Mouse (Mus musculus): Measurements from ENCODE around the gene Mefv. TPM values are rescaled to one million over a fixed set of nuclear protein-coding genes. Genes with fewer than 3 reads are reported as not detected.

Gene Mefv
- polyA plus RNA-seq, 1 experiment from 2014 or later, result not detected

Other genes with a start within 250 kb of the Mefv start
- not detected in 2 replicates for gene Olfr161, start 127.1 kb downstream of the Mefv start, polyA plus RNA-seq (2014; fragmentation: Nextera tagmentation; extraction: Ambion mirVana)
- 38.9 and 42.6 TPM in 2 replicates for gene Zfp263, start 26.0 kb upstream of the Mefv start, polyA plus RNA-seq (2014; fragmentation: Nextera tagmentation; extraction: Ambion mirVana)
- 0.21 and 0.33 TPM in 2 replicates for gene Olfr15, start 112.8 kb upstream of the Mefv start, polyA plus RNA-seq (2014; fragmentation: Nextera tagmentation; extraction: Ambion mirVana)
- gene Zfp174, start 129.2 kb upstream of the Mefv start, polyA plus RNA-seq (2014; fragmentation: Nextera tagmentation; extraction: Ambion mirVana), result 1.2 and 1.4 TPM in 2 replicates
- 64.8 and 74.1 TPM in 2 replicates for gene Naa60, start 154.3 kb upstream of the Mefv start, polyA plus RNA-seq (2014; fragmentation: Nextera tagmentation; extraction: Ambion mirVana)
- 8.0 and 9.0 TPM in 2 replicates for gene Zfp597, start 166.5 kb upstream of the Mefv start, polyA plus RNA-seq (2014; fragmentation: Nextera tagmentation; extraction: Ambion mirVana)
- 1.7 and 2.0 TPM in 2 replicates for gene Gm20695, start 166.6 kb upstream of the Mefv start, polyA plus RNA-seq (2014; fragmentation: Nextera tagmentation; extraction: Ambion mirVana)
- gene 1700037C18Rik, start 190.6 kb upstream of the Mefv start, polyA plus RNA-seq (2014; fragmentation: Nextera tagmentation; extraction: Ambion mirVana), result 6.3 and 7.3 TPM in 2 replicates
- 23.6 and 24.7 TPM in 2 replicates for gene Cluap1, start 190.7 kb upstream of the Mefv start, polyA plus RNA-seq (2014; fragmentation: Nextera tagmentation; extraction: Ambion mirVana)